Mouse (Mus musculus) left cerebral cortex, postnatal 25 days (tissue): ENCODE measurements around the gene Bbs5. TPM values are rescaled to one million over a fixed set of nuclear protein-coding genes. Genes with fewer than 3 reads are reported as not detected.

ENCODE experiments used
- DNase-seq, 2 experiments: peaks; one replicate each; pipeline ENCODE4 v3.0.0; 2022; ENCODE audit warnings: low spot score in 2 of 2, mixed read lengths in 1 of 2
- intact Hi-C: fragments of 180-260 bp; cut with DNase I; formaldehyde crosslinking; loops from one replicate; pipeline ENCODE4 v1.15.1; 2025
- total RNA-seq, 2 experiments: library from RNA; stranded (reverse); gene quantifications; 2 replicates each; pipeline ENCODE4 v1.2.3; 2021

Gene Bbs5
- total RNA-seq, 2 experiments from 2014 or later, result 22.6 to 28.3 TPM

- intact Hi-C loops, result no loop called here
- DNase-seq, result no peak
Measured at GRCm38 (mm10) chr2:69716483-69716882, 69.5 kb downstream of the Bbs5 start.

Other genes starting within 250 kb of the Bbs5 start
- gene Lrp2, start 61.1 kb upstream of the Bbs5 start, total RNA-seq, result under 1 TPM; 0.14 to 0.44 TPM
- gene Klhl41, start 22.9 kb downstream of the Bbs5 start, total RNA-seq, result under 1 TPM; 0.85 to 0.87 TPM
- 10 to 100 TPM; 15.0 to 15.1 TPM for gene Fastkd1, start 66.3 kb downstream of the Bbs5 start, total RNA-seq
- 10 to 100 TPM; 68.0 to 68.5 TPM for gene Ppig, start 75.4 kb downstream of the Bbs5 start, total RNA-seq
- 1 to 10 TPM; 2.1 to 2.9 TPM for gene Ccdc173, start 142.4 kb downstream of the Bbs5 start, total RNA-seq
- gene Phospho2, start 142.5 kb downstream of the Bbs5 start, total RNA-seq, result 10 to 100 TPM; 23.0 to 24.7 TPM
- gene Klhl23, start 174.8 kb downstream of the Bbs5 start, total RNA-seq, result 10 to 100 TPM; 64.3 to 65.9 TPM
- gene Ssb, start 214.4 kb downstream of the Bbs5 start, total RNA-seq, result 100 to 1,000 TPM; 119 to 125 TPM
- gene Mettl5, start 238.4 kb downstream of the Bbs5 start, total RNA-seq, result 10 to 100 TPM; 10.5 to 14.2 TPM